ENCODE assay signal across 9 mouse cellular contexts in the genomic region with DNA sequence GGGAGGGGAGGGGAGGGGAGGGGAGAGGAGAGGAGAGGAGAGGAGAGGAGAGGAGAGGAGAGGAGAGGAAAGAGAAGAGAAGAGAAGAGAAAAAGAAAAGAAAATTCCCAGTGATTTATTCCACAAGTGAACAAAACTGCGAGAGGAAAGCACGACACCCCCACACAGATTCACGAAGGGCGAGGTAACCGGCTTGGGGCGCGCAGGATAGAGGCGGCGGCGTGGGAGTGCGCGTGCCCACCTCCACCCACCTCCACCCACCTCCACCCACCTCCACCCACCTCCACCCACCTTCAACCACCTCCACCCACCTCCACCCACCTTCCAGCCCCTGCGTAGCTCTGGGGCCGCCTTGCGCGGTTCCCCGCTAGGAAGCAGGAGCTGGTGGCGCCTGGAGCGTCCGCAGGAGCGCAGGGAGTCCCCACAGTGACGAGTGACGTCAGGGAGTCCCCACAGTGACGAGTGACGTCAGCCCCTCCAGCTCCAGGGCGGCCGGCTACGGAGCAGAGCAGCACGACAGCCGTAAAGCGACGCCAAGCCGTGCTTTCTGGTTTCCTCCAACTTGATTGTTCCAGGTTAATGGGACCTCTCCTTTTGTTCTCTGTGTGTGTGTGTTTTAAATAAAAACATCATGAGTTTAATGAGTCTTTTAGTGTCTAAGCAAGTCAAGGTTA. TPM values are rescaled to one million over a fixed set of nuclear protein-coding genes. Genes with fewer than 3 reads are reported as not detected.
DNase-seq lines count a peak whose midpoint lies in the region; ATAC-seq and TF ChIP-seq lines count a peak whose summit lies in the region.
"Had no signal": no experiment of that assay in that cellular context is flagged by ENCODE, and none has a peak within 500 bp of the region (broad histone marks: within the 10 kb centered on the region; RNA-seq: fewer than 3 reads in every experiment).

No protein-coding gene starts in this region.

- no peak overlapping the region for H3K27ac ChIP-seq in brown adipose tissue, adult 24 weeks (replicated peaks; ENCODE audit: low read depth, low read length)
- H3K27ac ChIP-seq in heart, embryonic 11.5 days (ENCODE audit: low read depth, low read length): no peak overlapping the region
- H3K27ac ChIP-seq in kidney, embryonic 14.5 days (ENCODE audit: low read depth, low read length): no peak overlapping the region
- H3K27ac ChIP-seq in limb, embryonic 14.5 days (replicated peaks; ENCODE audit: low read depth, low read length): 0 out of 2 replicates have a peak overlapping the region, but pooled peaks have one; percentile 5
- H3K27ac ChIP-seq in midbrain, embryonic 16.5 days (ENCODE audit: low read length): 0 out of 2 replicates have a peak overlapping the region, but pooled peaks have one; percentile 18

- no peaks in the 10 kb centered on the region for H3K36me3 ChIP-seq in erythroblast, embryonic 14.5 days (ENCODE audit: control insufficient read depth)
- no peaks in the 10 kb centered on the region for H3K36me3 ChIP-seq in heart, embryonic 11.5 days (ENCODE audit: control insufficient read depth, insufficient read depth, low read length)
- no peaks in the 10 kb centered on the region for H3K36me3 ChIP-seq in kidney, embryonic 14.5 days (ENCODE audit: control insufficient read depth, insufficient read depth, low read length)
- H3K36me3 ChIP-seq in limb, embryonic 14.5 days (ENCODE audit: control insufficient read depth, insufficient read depth, low read length): no peaks in the 10 kb centered on the region
- no peaks in the 10 kb centered on the region for H3K36me3 ChIP-seq in midbrain, embryonic 16.5 days (ENCODE audit: control insufficient read depth, insufficient read depth, low read length)

- H3K4me1 ChIP-seq in brown adipose tissue, adult 24 weeks (ENCODE audit: control insufficient read depth, insufficient read depth, insufficient read length, low read length): no peaks in the 10 kb centered on the region
- H3K4me1 ChIP-seq in erythroblast, embryonic 14.5 days (ENCODE audit: control insufficient read depth): peaks cover 4% of the 10 kb centered on the region
- H3K4me1 ChIP-seq in heart, embryonic 11.5 days (ENCODE audit: control insufficient read depth, insufficient read depth, low read length): no peaks in the 10 kb centered on the region
- no peaks in the 10 kb centered on the region for H3K4me1 ChIP-seq in kidney, embryonic 14.5 days (ENCODE audit: control insufficient read depth, insufficient read depth, low read length)
- H3K4me1 ChIP-seq in limb, embryonic 14.5 days (ENCODE audit: control insufficient read depth, insufficient read depth, low read length): no peaks in the 10 kb centered on the region
- H3K4me1 ChIP-seq in midbrain, embryonic 16.5 days (ENCODE audit: control insufficient read depth, insufficient read depth, low read length): no peaks in the 10 kb centered on the region

- peak overlapping the region; percentile 63 for H3K4me2 ChIP-seq in heart, embryonic 11.5 days
- peak overlapping the region; percentile 54 for H3K4me2 ChIP-seq in kidney, embryonic 14.5 days (replicated peaks; ENCODE audit: low read depth, low read length)
- H3K4me2 ChIP-seq in limb, embryonic 14.5 days (replicated peaks; ENCODE audit: low read depth, low read length, severe bottlenecking): peak overlapping the region; percentile 52
- peak overlapping the region; percentile 53 for H3K4me2 ChIP-seq in midbrain, embryonic 16.5 days (ENCODE audit: low read length)

- DNase-seq in A20 (ENCODE audit: low read depth, low spot score): peak; percentile 93
- peak; percentile 97 for DNase-seq in limb, embryonic 14.5 days (ENCODE audit: low spot score)
- DNase-seq in spleen, postnatal 14 days (ENCODE audit: low spot score in 2 of 2): peak; percentile 24 to 53

- peak overlapping the region; percentile 58; the same call in 1 of the 2 replicates for H3K9ac ChIP-seq in heart, embryonic 11.5 days (ENCODE audit: low read depth, low read length)
- peak overlapping the region; percentile 57 for H3K9ac ChIP-seq in kidney, embryonic 14.5 days (ENCODE audit: low read depth, low read length)
- peak overlapping the region; percentile 55 for H3K9ac ChIP-seq in limb, embryonic 14.5 days (ENCODE audit: low read depth, low read length, severe bottlenecking)
- H3K9ac ChIP-seq in midbrain, embryonic 16.5 days (ENCODE audit: low read depth, low read length): peak overlapping the region; percentile 58

- peaks cover 3% of the 10 kb centered on the region for H3K9me3 ChIP-seq in erythroblast, embryonic 14.5 days (ENCODE audit: control insufficient read depth, low read length)
- H3K9me3 ChIP-seq in heart, embryonic 11.5 days (replicated peaks; ENCODE audit: control insufficient read depth, low read length): no peaks in the 10 kb centered on the region
- H3K9me3 ChIP-seq in kidney, embryonic 14.5 days (ENCODE audit: control insufficient read depth, low read length): no peaks in the 10 kb centered on the region
- H3K9me3 ChIP-seq in limb, embryonic 14.5 days (ENCODE audit: control insufficient read depth, low read length): no peaks in the 10 kb centered on the region
- H3K9me3 ChIP-seq in midbrain, embryonic 16.5 days (replicated peaks; ENCODE audit: control insufficient read depth, low read length, poor library complexity, severe bottlenecking): no peaks in the 10 kb centered on the region

- H3K4me3 ChIP-seq in brown adipose tissue, adult 24 weeks (ENCODE audit: insufficient read depth, low read depth, low read length): peak overlapping the region; percentile 45
- H3K4me3 ChIP-seq in erythroblast, embryonic 14.5 days (replicated peaks): peak overlapping the region; percentile 61
- peak overlapping the region; percentile 50 for H3K4me3 ChIP-seq in heart, embryonic 11.5 days (ENCODE audit: low read depth, low read length)
- peak overlapping the region; percentile 52 for H3K4me3 ChIP-seq in kidney, embryonic 14.5 days (ENCODE audit: low read length)
- peak overlapping the region; percentile 53 for H3K4me3 ChIP-seq in limb, embryonic 14.5 days (replicated peaks; ENCODE audit: low read length)
- peak overlapping the region; percentile 48 for H3K4me3 ChIP-seq in midbrain, embryonic 16.5 days (ENCODE audit: low read depth, low read length)

- no peaks in the 10 kb centered on the region for H3K27me3 ChIP-seq in erythroblast, embryonic 14.5 days (ENCODE audit: control insufficient read depth)
- no peaks in the 10 kb centered on the region for H3K27me3 ChIP-seq in heart, embryonic 11.5 days (ENCODE audit: control insufficient read depth, insufficient read depth, low read length)
- H3K27me3 ChIP-seq in kidney, embryonic 14.5 days (ENCODE audit: control insufficient read depth, insufficient read depth, low read length): no peaks in the 10 kb centered on the region
- H3K27me3 ChIP-seq in limb, embryonic 14.5 days (ENCODE audit: control insufficient read depth, insufficient read depth, low read length): no peaks in the 10 kb centered on the region
- H3K27me3 ChIP-seq in midbrain, embryonic 16.5 days (ENCODE audit: control insufficient read depth, insufficient read depth, low read depth, low read length): peaks cover 2% of the 10 kb centered on the region; the same call in 1 of the 2 replicates

- ATAC-seq in heart, embryonic 11.5 days (replicated peaks; ENCODE audit: insufficient number of reproducible peaks, low FRiP score, low TSS enrichment): peak; percentile 83
- ATAC-seq in kidney, embryonic 14.5 days (ENCODE audit: low FRiP score, low TSS enrichment): peak; percentile 97
- peak; percentile 94 for ATAC-seq in limb, embryonic 14.5 days (ENCODE audit: low FRiP score, low read depth)
- peak; percentile 94 for ATAC-seq in midbrain, embryonic 16.5 days

- TF ChIP-seq POLR2A in limb, embryonic 14.5 days (IDR thresholded peaks at IDR 0.05; ENCODE audit: borderline replicate concordance, extremely low read depth, insufficient read depth, insufficient read length): no peak

- 10% methylated on average over 33 of the region's 33 CpGs for WGBS in heart, embryonic 11.5 days (ENCODE audit: insufficient replicate concordance)
- WGBS in kidney, embryonic 14.5 days: 3% methylated on average over 30 of the region's 33 CpGs
- 3% methylated on average over 24 of the region's 33 CpGs for WGBS in limb, embryonic 14.5 days
- 3% methylated on average over 26 of the region's 33 CpGs for WGBS in midbrain, embryonic 16.5 days

RNA-seq across cellular contexts. Expression of a gene that starts 8.0 kb away (rescaled TPM):
- polyA plus RNA-seq in brown adipose tissue, adult 24 weeks (2012; ENCODE audit: insufficient read depth, insufficient read length, missing spikeins): 0.63 TPM in 1 of 2 replicates, not detected in the other
- polyA plus RNA-seq in erythroblast, embryonic 14.5 days (2012): not detected in 2 replicates
- 0.06 TPM in 1 of 2 replicates, not detected in the other for polyA plus RNA-seq in heart, embryonic 11.5 days (2014; fragmentation: Nextera tagmentation; extraction: Ambion mirVana)
- polyA plus RNA-seq in kidney, embryonic 14.5 days (2014; fragmentation: Nextera tagmentation; extraction: Ambion mirVana): 0.13 TPM in 1 of 2 replicates, not detected in the other
- polyA plus RNA-seq in limb, embryonic 14.5 days (2012; rRNA removed): 0.18 and 0.23 TPM in 2 replicates
- 0.07 TPM in 1 of 2 replicates, not detected in the other for polyA plus RNA-seq in limb, embryonic 14.5 days (2014; fragmentation: Nextera tagmentation; extraction: Ambion mirVana)
- polyA plus RNA-seq in midbrain, embryonic 16.5 days (2015; fragmentation: Nextera tagmentation; extraction: Ambion mirVana): 0.20 and 0.37 TPM in 2 replicates
- polyA plus RNA-seq: C2C12 had no signal

RNA-seq across cellular contexts. Expression of a gene that starts 58.6 kb away (rescaled TPM):
- polyA plus RNA-seq in brown adipose tissue, adult 24 weeks (2012; ENCODE audit: insufficient read depth, insufficient read length, missing spikeins): 191 and 228 TPM in 2 replicates
- 0.04 and 0.14 TPM in 2 replicates for polyA plus RNA-seq in erythroblast, embryonic 14.5 days (2012)
- 102 and 124 TPM in 2 replicates for polyA plus RNA-seq in heart, embryonic 11.5 days (2014; fragmentation: Nextera tagmentation; extraction: Ambion mirVana)
- 85.4 and 161 TPM in 2 replicates for polyA plus RNA-seq in kidney, embryonic 14.5 days (2014; fragmentation: Nextera tagmentation; extraction: Ambion mirVana)
- 84.0 and 93.0 TPM in 2 replicates for polyA plus RNA-seq in limb, embryonic 14.5 days (2012; rRNA removed)
- polyA plus RNA-seq in limb, embryonic 14.5 days (2014; fragmentation: Nextera tagmentation; extraction: Ambion mirVana): 118 and 135 TPM in 2 replicates
- polyA plus RNA-seq in midbrain, embryonic 16.5 days (2015; fragmentation: Nextera tagmentation; extraction: Ambion mirVana): 635 and 644 TPM in 2 replicates

Comparison
In these comparisons a context has a peak if more than half of its experiments do, and no peak if none do; other contexts are left out.
1. DNase-seq: peak in every context shown above with its lines; median percentile 97 in limb, embryonic 14.5 days; 93 in A20; 38 in spleen, postnatal 14 days.
2. H3K27ac ChIP-seq: peak in limb, embryonic 14.5 days (single experiment) and midbrain, embryonic 16.5 days (single experiment); none in brown adipose tissue, adult 24 weeks (single experiment), heart, embryonic 11.5 days (single experiment) and kidney, embryonic 14.5 days (single experiment).
3. RNA of a gene that starts 58.6 kb away (polyA plus RNA-seq): 635 to 644 TPM in midbrain, embryonic 16.5 days, 191 to 228 TPM in brown adipose tissue, adult 24 weeks, 85.4 to 161 TPM in kidney, embryonic 14.5 days, 84.0 to 135 TPM in limb, embryonic 14.5 days and 102 to 124 TPM in heart, embryonic 11.5 days; 0.04 to 0.14 TPM in erythroblast, embryonic 14.5 days; every median in the first group is over 10 times any median in the second.
4. Peak in every context shown above with its lines, with median percentiles within 50 percentile points of each other: H3K4me3 ChIP-seq, ATAC-seq, H3K4me2 ChIP-seq and H3K9ac ChIP-seq.